Mouse (Mus musculus): ENCODE results near the gene Bsnd. TPM values are rescaled to one million over a fixed set of nuclear protein-coding genes. Genes with fewer than 3 reads are reported as not detected.

Gene Bsnd
- not detected in 2 replicates for polyA plus RNA-seq (2016; fragmentation: Nextera tagmentation; extraction: Ambion mirVana)

GRCm38 (mm10) chr4:106492116-106492515, at the start of gene Bsnd:
Gene Bsnd (minus strand): TSS chr4:106492283.
- Histone ChIP-seq H3K9ac (no peak within 1 kb of the TSS), H3K4me1 (no peaks in the 10 kb centered on the region), H3K4me3 (no peak within 1 kb of the TSS), H3K4me2 (no peak within 1 kb of the TSS), H3K9me3 (replicated peaks) (no peaks in the 10 kb centered on the region), H3K27ac (no peak within 1 kb of the TSS), H3K36me3 (no peaks in the 10 kb centered on the region), H3K27me3 (replicated peaks) (peaks cover 22% of the 10 kb centered on the region; the same call in 1 of the 2 replicates)
- ATAC-seq = no peak
- 49% methylated on average over 3 of the region's 3 CpGs for WGBS (ENCODE audit: insufficient replicate concordance)

- no peaks in the 10 kb centered on the region for H3K4me1 ChIP-seq
- H3K4me3 ChIP-seq = no peak overlapping the region
- H3K27me3 ChIP-seq (replicated peaks) = no peaks in the 10 kb centered on the region
- no peaks in the 10 kb centered on the region for H3K36me3 ChIP-seq
- H3K9ac ChIP-seq = no peak overlapping the region
- no peaks in the 10 kb centered on the region for H3K9me3 ChIP-seq (replicated peaks)
- H3K4me2 ChIP-seq = no peak overlapping the region
- 35% methylated on average over 3 of the region's 3 CpGs for WGBS (ENCODE audit: insufficient replicate concordance)
- no peak overlapping the region for H3K27ac ChIP-seq
- ATAC-seq = no peak
Observed at GRCm38 (mm10) chr4:106541491-106541890, 49.4 kb upstream of the Bsnd start.

GRCm38 (mm10) chr4:106539756-106540155, 47.7 kb upstream of the Bsnd start:
- Histone ChIP-seq H3K27ac (no peak overlapping the region), H3K4me2 (no peak overlapping the region), H3K4me3 (no peak overlapping the region), H3K27me3 (replicated peaks) (0 out of 2 replicates have a peak, but pooled peaks cover 4% of the 10 kb centered on the region), H3K9ac (no peak overlapping the region), H3K9me3 (replicated peaks) (no peaks in the 10 kb centered on the region), H3K4me1 (no peaks in the 10 kb centered on the region), H3K36me3 (no peaks in the 10 kb centered on the region)
- ATAC-seq = no peak
- 68% methylated on average over 5 of the region's 5 CpGs for WGBS (ENCODE audit: insufficient replicate concordance)

GRCm38 (mm10) chr4:106534256-106534655, 42.2 kb upstream of the Bsnd start:
- Histone ChIP-seq H3K27me3 (replicated peaks) (0 out of 2 replicates have a peak, but pooled peaks cover 5% of the 10 kb centered on the region), H3K4me3 (no peak overlapping the region), H3K4me1 (peaks cover 5% of the 10 kb centered on the region), H3K36me3 (no peaks in the 10 kb centered on the region), H3K27ac (no peak overlapping the region), H3K9ac (no peak overlapping the region), H3K4me2 (no peak overlapping the region), H3K9me3 (replicated peaks) (no peaks in the 10 kb centered on the region)
- 31% methylated on average over 7 of the region's 7 CpGs for WGBS (ENCODE audit: insufficient replicate concordance)
- no peak for ATAC-seq

- Histone ChIP-seq H3K27me3 (replicated peaks) (0 out of 2 replicates have a peak, but pooled peaks cover 5% of the 10 kb centered on the region), H3K4me3 (no peak overlapping the region), H3K27ac (no peak overlapping the region), H3K4me1 (peaks cover 7% of the 10 kb centered on the region), H3K36me3 (no peaks in the 10 kb centered on the region), H3K4me2 (no peak overlapping the region), H3K9me3 (replicated peaks) (no peaks in the 10 kb centered on the region), H3K9ac (no peak overlapping the region)
- no peak for ATAC-seq
- 23% methylated on average over 7 of the region's 7 CpGs for WGBS (ENCODE audit: insufficient replicate concordance)
Observed at GRCm38 (mm10) chr4:106533421-106534080, 41.5 kb upstream of the Bsnd start.

- Histone ChIP-seq H3K4me1 (peaks cover 7% of the 10 kb centered on the region), H3K4me2 (no peak overlapping the region), H3K9me3 (replicated peaks) (no peaks in the 10 kb centered on the region), H3K4me3 (no peak overlapping the region), H3K27ac (no peak overlapping the region), H3K36me3 (no peaks in the 10 kb centered on the region), H3K27me3 (replicated peaks) (peaks cover 3% of the 10 kb centered on the region; the same call in 1 of the 2 replicates), H3K9ac (no peak overlapping the region)
- ATAC-seq = peak; percentile 38
- WGBS (ENCODE audit: insufficient replicate concordance) = 55% methylated on average over 9 of the region's 9 CpGs
Observed at GRCm38 (mm10) chr4:106530113-106530482, 38.0 kb upstream of the Bsnd start.

- Histone ChIP-seq H3K4me3 (peak overlapping the region; percentile 27; the same call in 1 of the 2 replicates), H3K9ac (0 out of 2 replicates have a peak overlapping the region, but pooled peaks have one; percentile 18), H3K27me3 (replicated peaks) (no peaks in the 10 kb centered on the region; the same call in 1 of the 2 replicates), H3K9me3 (replicated peaks) (no peaks in the 10 kb centered on the region), H3K4me2 (peak overlapping the region; percentile 62), H3K36me3 (no peaks in the 10 kb centered on the region), H3K4me1 (peaks cover 7% of the 10 kb centered on the region), H3K27ac (no peak overlapping the region)
- peak; percentile 84 for ATAC-seq
- 16% methylated on average over 17 of the region's 17 CpGs for WGBS (ENCODE audit: insufficient replicate concordance)
Observed at GRCm38 (mm10) chr4:106529375-106530112, 37.5 kb upstream of the Bsnd start.

GRCm38 (mm10) chr4:106527856-106528547, 35.9 kb upstream of the Bsnd start:
- Histone ChIP-seq H3K36me3 (no peaks in the 10 kb centered on the region), H3K4me2 (no peak overlapping the region)
- WGBS (ENCODE audit: insufficient replicate concordance) = 65% methylated on average over 7 of the region's 7 CpGs

GRCm38 (mm10) chr4:106525001-106525400, 32.9 kb upstream of the Bsnd start:
- no peak for ATAC-seq
- Histone ChIP-seq H3K4me3 (no peak overlapping the region), H3K27ac (no peak overlapping the region), H3K27me3 (replicated peaks) (no peaks in the 10 kb centered on the region; the same call in 1 of the 2 replicates), H3K9me3 (replicated peaks) (no peaks in the 10 kb centered on the region), H3K4me1 (peaks cover 7% of the 10 kb centered on the region), H3K4me2 (no peak overlapping the region), H3K9ac (no peak overlapping the region), H3K36me3 (no peaks in the 10 kb centered on the region)
- 74% methylated on average over 2 of the region's 2 CpGs for WGBS (ENCODE audit: insufficient replicate concordance)

More at GRCm38 (mm10) chr4:106527856-106528547, 35.9 kb upstream of the Bsnd start:
- ATAC-seq = no peak
- peaks cover 7% of the 10 kb centered on the region for H3K4me1 ChIP-seq
- no peak overlapping the region for H3K27ac ChIP-seq
- H3K9ac ChIP-seq = no peak overlapping the region
- H3K4me3 ChIP-seq = no peak overlapping the region
- no peaks in the 10 kb centered on the region; the same call in 1 of the 2 replicates for H3K27me3 ChIP-seq (replicated peaks)
- H3K9me3 ChIP-seq (replicated peaks) = no peaks in the 10 kb centered on the region

- H3K4me3 ChIP-seq = no peak overlapping the region
- no peak overlapping the region for H3K4me2 ChIP-seq
- 18% methylated on average over 2 of the region's 2 CpGs for WGBS (ENCODE audit: insufficient replicate concordance)
- no peak overlapping the region for H3K9ac ChIP-seq
- no peaks in the 10 kb centered on the region for H3K36me3 ChIP-seq
- H3K27ac ChIP-seq = no peak overlapping the region
- peaks cover under 1% of the 10 kb centered on the region; the same call in 1 of the 2 replicates for H3K4me1 ChIP-seq
- ATAC-seq = no peak
- no peaks in the 10 kb centered on the region; the same call in 1 of the 2 replicates for H3K27me3 ChIP-seq (replicated peaks)
- no peaks in the 10 kb centered on the region for H3K9me3 ChIP-seq (replicated peaks)
Observed at GRCm38 (mm10) chr4:106524131-106524530, 32.0 kb upstream of the Bsnd start.

GRCm38 (mm10) chr4:106522547-106522946, 30.5 kb upstream of the Bsnd start:
- Histone ChIP-seq H3K9ac (no peak overlapping the region), H3K27me3 (replicated peaks) (no peaks in the 10 kb centered on the region; the same call in 1 of the 2 replicates), H3K36me3 (no peaks in the 10 kb centered on the region), H3K4me1 (no peaks in the 10 kb centered on the region), H3K27ac (no peak overlapping the region), H3K4me3 (no peak overlapping the region), H3K4me2 (no peak overlapping the region), H3K9me3 (replicated peaks) (no peaks in the 10 kb centered on the region)
- WGBS (ENCODE audit: insufficient replicate concordance) = 65% methylated on average over 3 of the region's 3 CpGs
- no peak for ATAC-seq
